Comparison of ENCODE assay signal across 31 mouse cellular contexts in the genomic region with DNA sequence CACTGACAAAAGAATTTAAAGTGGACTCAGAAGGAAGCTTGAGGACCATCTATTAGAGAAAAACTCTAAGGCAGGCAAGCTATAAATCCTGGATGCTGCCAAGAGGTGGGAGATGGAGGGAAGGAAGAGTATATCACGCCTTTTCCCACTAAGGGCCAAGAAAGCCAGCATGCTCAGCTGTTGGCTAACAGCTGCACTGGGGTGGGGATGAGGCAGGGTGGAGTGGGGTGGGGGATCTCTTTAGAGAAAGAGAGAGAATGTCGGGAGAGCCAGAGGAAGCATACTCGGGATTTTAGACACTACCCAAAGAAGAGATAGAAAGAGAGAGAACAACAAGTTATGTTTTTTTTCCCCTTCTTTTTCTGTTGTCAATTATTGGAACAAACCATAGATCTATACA.
"Had no signal": no experiment of that assay in that cellular context is flagged by ENCODE, and none has a peak within 500 bp of the region (broad histone marks: within the 10 kb centered on the region; RNA-seq: fewer than 3 reads in every experiment).

No protein-coding gene starts in this region.

- DNase-seq: left cerebral cortex, postnatal 4 days; liver; liver, embryonic 13.5 days; liver, postnatal 0 days; lung, adult 18-20 months; lung, adult 2 months; lung, embryonic 14.5 days; lung, postnatal 10 days; lung, postnatal 14 days; lung, postnatal 36 days; lung, postnatal 4 days; midbrain, embryonic 14.5 days had no signal

- H3K4me1 ChIP-seq: limb, embryonic 12.5 days; limb, embryonic 13.5 days; limb, embryonic 15.5 days; liver, embryonic 12.5 days; liver, embryonic 13.5 days; liver, embryonic 15.5 days; megakaryocyte, embryonic 14.5 days; midbrain, embryonic 15.5 days; neural tube, embryonic 12.5 days had no signal

- H3K9me3 ChIP-seq: limb, embryonic 10.5 days; limb, embryonic 12.5 days; limb, embryonic 13.5 days; limb, embryonic 15.5 days; liver, embryonic 12.5 days; liver, embryonic 13.5 days; liver, embryonic 15.5 days; lung, embryonic 15.5 days; midbrain, embryonic 10.5 days; midbrain, embryonic 12.5 days; midbrain, embryonic 13.5 days; midbrain, embryonic 15.5 days; neural tube, embryonic 12.5 days had no signal

- H3K9ac ChIP-seq: limb, embryonic 12.5 days; limb, embryonic 13.5 days; limb, embryonic 15.5 days; liver, embryonic 12.5 days; liver, embryonic 13.5 days; liver, embryonic 14.5 days; liver, embryonic 15.5 days; liver, postnatal 0 days; lung, embryonic 14.5 days; lung, embryonic 15.5 days; midbrain, embryonic 12.5 days; midbrain, embryonic 13.5 days; midbrain, embryonic 15.5 days; neural tube, embryonic 12.5 days had no signal

- H3K4me3 ChIP-seq: left cerebral cortex, adult 2 months; limb, embryonic 10.5 days; limb, embryonic 12.5 days; limb, embryonic 13.5 days; limb, embryonic 15.5 days; liver, embryonic 12.5 days; liver, embryonic 13.5 days; liver, embryonic 15.5 days; lung, embryonic 15.5 days; megakaryocyte, embryonic 14.5 days; midbrain, embryonic 10.5 days; midbrain, embryonic 12.5 days; midbrain, embryonic 13.5 days; midbrain, embryonic 15.5 days; neural tube, embryonic 12.5 days had no signal

- H3K4me2 ChIP-seq: limb, embryonic 12.5 days; limb, embryonic 13.5 days; limb, embryonic 15.5 days; liver, embryonic 11.5 days; liver, embryonic 12.5 days; liver, embryonic 13.5 days; liver, embryonic 15.5 days; lung, embryonic 14.5 days; lung, embryonic 15.5 days; midbrain, embryonic 12.5 days; midbrain, embryonic 13.5 days; midbrain, embryonic 15.5 days; neural tube, embryonic 12.5 days had no signal

- H3K27ac ChIP-seq: left cerebral cortex, adult 2 months; limb, embryonic 10.5 days; limb, embryonic 12.5 days; limb, embryonic 13.5 days; limb, embryonic 15.5 days; liver, embryonic 12.5 days; liver, embryonic 13.5 days; liver, embryonic 14.5 days; liver, embryonic 15.5 days; lung, embryonic 15.5 days; macrophage; midbrain, embryonic 10.5 days; midbrain, embryonic 12.5 days; midbrain, embryonic 13.5 days; midbrain, embryonic 15.5 days; neural tube, embryonic 12.5 days had no signal

- ATAC-seq: liver, embryonic 12.5 days; liver, postnatal 0 days; lung, postnatal 0 days; midbrain, embryonic 13.5 days; midbrain, embryonic 15.5 days; midbrain, embryonic 16.5 days had no signal

- H3K27me3 ChIP-seq: limb, embryonic 12.5 days; limb, embryonic 13.5 days; limb, embryonic 15.5 days; liver, embryonic 12.5 days; liver, embryonic 13.5 days; liver, embryonic 15.5 days; lung, embryonic 15.5 days; midbrain, embryonic 13.5 days; midbrain, embryonic 15.5 days; neural tube, embryonic 12.5 days had no signal

- H3K36me3 ChIP-seq: limb, embryonic 10.5 days; limb, embryonic 12.5 days; limb, embryonic 13.5 days; limb, embryonic 15.5 days; liver, embryonic 12.5 days; liver, embryonic 13.5 days; liver, embryonic 15.5 days; lung, embryonic 15.5 days; midbrain, embryonic 10.5 days; midbrain, embryonic 12.5 days; midbrain, embryonic 13.5 days; midbrain, embryonic 15.5 days; neural tube, embryonic 12.5 days had no signal
